Mouse (Mus musculus): ENCODE measurements around the gene Bri3.

DNA sequence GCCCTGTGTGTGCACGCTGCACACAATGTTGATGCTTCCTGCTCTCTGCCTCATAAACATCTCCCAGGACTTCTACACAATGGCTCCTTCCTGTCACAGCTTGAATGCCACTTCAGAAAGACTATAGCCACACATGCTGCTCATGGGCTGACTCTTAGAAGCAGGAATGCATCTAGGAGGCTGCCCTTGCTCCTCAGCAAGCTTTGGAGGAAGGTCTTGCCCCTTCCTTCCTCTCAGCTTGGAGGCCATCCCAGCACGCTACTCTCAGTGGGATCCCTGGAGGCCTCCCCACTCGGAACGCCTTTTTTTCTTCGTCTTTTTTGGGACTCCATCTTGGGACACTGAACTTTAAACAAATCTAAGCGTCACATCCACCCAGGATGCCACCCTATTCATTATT is 30.7 kb downstream of the Bri3 start:
- TF ChIP-seq GATA1 (IDR thresholded peaks at IDR 0.05; ENCODE audit: low read length) (no peak), TAL1 (IDR thresholded peaks at IDR 0.05; ENCODE audit: low read length) (no peak)

Data from erythroblast, embryonic 14.5 days (primary cell).